Mouse (Mus musculus) C2C12 (cell line): ENCODE results near the gene AA467197. TPM values are rescaled to one million over a fixed set of nuclear protein-coding genes. Genes with fewer than 3 reads are reported as not detected.

Experiments
- H3K27me3 ChIP-seq: one replicate; pipeline ENCODE4 v1.6.1; 2011; ENCODE audit not compliant: control insufficient read depth, insufficient read depth, insufficient read length
- H3K36me3 ChIP-seq: one replicate; pipeline ENCODE4 v1.6.1; 2011; ENCODE audit not compliant: control insufficient read depth, insufficient read depth
- H3K4me3 ChIP-seq: one replicate; pipeline ENCODE4 v1.5.1; 2011; ENCODE audit warnings: mild to moderate bottlenecking, control low read depth; ENCODE audit not compliant: poor library complexity, insufficient read depth, severe bottlenecking
- H3K79me2 ChIP-seq: one replicate; pipeline ENCODE4 v1.6.1; 2011; ENCODE audit not compliant: control insufficient read depth, insufficient read depth
- H3K79me3 ChIP-seq: one replicate; pipeline ENCODE4 v1.6.1; 2011; ENCODE audit warnings: low read depth, control low read depth
- H3ac ChIP-seq: one replicate; pipeline ENCODE3; 2011; ENCODE audit warnings: low read depth; ENCODE audit not compliant: control insufficient read depth, insufficient read length
- CEBPB ChIP-seq: IDR thresholded peaks from one replicate; pipeline ENCODE4 v1.6.1; 2011; ENCODE audit warnings: low read depth, mild to moderate bottlenecking, control low read depth, moderate library complexity
- CTCF ChIP-seq: IDR thresholded peaks from one replicate; pipeline ENCODE4 v1.5.1; 2011; ENCODE audit not compliant: control insufficient read depth, insufficient read depth, insufficient read length
- FOSL1 ChIP-seq: IDR thresholded peaks from one replicate; pipeline ENCODE4 v1.8.0; 2011; ENCODE audit warnings: mild to moderate bottlenecking, low read length; ENCODE audit not compliant: poor library complexity, insufficient read depth, severe bottlenecking
- MAX ChIP-seq: IDR thresholded peaks from one replicate; pipeline ENCODE4 v1.6.1; 2011; ENCODE audit warnings: mild to moderate bottlenecking, control low read depth
- MYOD1 ChIP-seq: IDR thresholded peaks from one replicate; pipeline ENCODE4 v1.6.1; 2011; ENCODE audit warnings: low read depth; ENCODE audit not compliant: control insufficient read depth, insufficient read length
- MYOG ChIP-seq: IDR thresholded peaks from one replicate; pipeline ENCODE4 v1.6.1; 2011; ENCODE audit not compliant: control insufficient read depth, insufficient read length; ENCODE audit errors: extremely low read depth
- USF1 ChIP-seq: IDR thresholded peaks from one replicate; pipeline ENCODE4 v1.6.1; 2011; ENCODE audit warnings: low read depth, mild to moderate bottlenecking, control low read depth, moderate library complexity
- long read RNA-seq, 2 experiments: library from polyadenylated mRNA; unstranded; transcript quantifications; one replicate each; pipeline ENCODE4 v2.0.0; 2019 to 2020
- polyA plus RNA-seq: library from polyadenylated mRNA; unstranded; fragments of >200 nt; fragmentation: generic; extraction: Trizol; gene quantifications from one replicate; pipeline ENCODE4 v1.2.1, GENCODE M21; 2012; ENCODE audit warnings: missing spikeins

The AA467197 gene
- 0.32 TPM for polyA plus RNA-seq
- long read RNA-seq, experiment 1, partial matches to known transcripts: 0 of 1 reads
- long read RNA-seq, experiment 1, other reads (novel, unspliced or antisense): 0 of 1 reads
- long read RNA-seq, experiment 2: 0 reads

GRCm38 (mm10) chr2:122636686-122637085, at the start of gene AA467197:
Gene AA467197, plus strand, starts transcription at chr2:122636986.
- TF ChIP-seq MAX: no peak
- no peak for TF ChIP-seq USF1
- no peak for TF ChIP-seq CTCF
- no peak for TF ChIP-seq FOSL1
- TF ChIP-seq CEBPB: no peak
- TF ChIP-seq MYOD1: no peak
- no peak for TF ChIP-seq MYOG
- Histone ChIP-seq H3K36me3 (peaks cover 23% of the 10 kb centered on the region), H3K27me3 (no peaks in the 10 kb centered on the region), H3K4me3 (no peak within 1 kb of the TSS), H3K79me2 (peaks cover 10% of the 10 kb centered on the region), H3ac (no peak within 1 kb of the TSS), H3K79me3 (peaks cover 9% of the 10 kb centered on the region)

- H3K36me3 ChIP-seq: no peaks in the 10 kb centered on the region
- no peak overlapping the region for H3ac ChIP-seq
- no peaks in the 10 kb centered on the region for H3K27me3 ChIP-seq
- no peak for TF ChIP-seq CTCF
- no peak for TF ChIP-seq CEBPB
- TF ChIP-seq USF1: no peak
- TF ChIP-seq MAX: no peak
- no peak for TF ChIP-seq MYOG
- TF ChIP-seq FOSL1: no peak
- no peak for TF ChIP-seq MYOD1
- H3K79me2 ChIP-seq: no peaks in the 10 kb centered on the region
- H3K4me3 ChIP-seq: no peak overlapping the region
- no peaks in the 10 kb centered on the region for H3K79me3 ChIP-seq
Observed at GRCm38 (mm10) chr2:122587861-122588519, 48.8 kb upstream of the AA467197 start.

- no peak overlapping the region for H3K4me3 ChIP-seq
- H3K27me3 ChIP-seq: no peaks in the 10 kb centered on the region
- no peaks in the 10 kb centered on the region for H3K79me3 ChIP-seq
- no peak overlapping the region for H3ac ChIP-seq
- H3K36me3 ChIP-seq: no peaks in the 10 kb centered on the region
- TF ChIP-seq MYOG (no peak), MYOD1 (no peak), FOSL1 (no peak), MAX (no peak), CEBPB (no peak), CTCF (no peak), USF1 (no peak)
- H3K79me2 ChIP-seq: no peaks in the 10 kb centered on the region
Observed at GRCm38 (mm10) chr2:122590351-122590750, 46.4 kb upstream of the AA467197 start.

GRCm38 (mm10) chr2:122591213-122591612, 45.6 kb upstream of the AA467197 start:
- H3K4me3 ChIP-seq: no peak overlapping the region
- no peak for TF ChIP-seq USF1
- TF ChIP-seq MAX: no peak
- TF ChIP-seq CTCF: no peak
- no peak for TF ChIP-seq CEBPB
- no peak for TF ChIP-seq MYOG
- no peak for TF ChIP-seq FOSL1
- no peak for TF ChIP-seq MYOD1
- no peaks in the 10 kb centered on the region for H3K79me3 ChIP-seq
- no peaks in the 10 kb centered on the region for H3K79me2 ChIP-seq
- H3K27me3 ChIP-seq: no peaks in the 10 kb centered on the region
- no peak overlapping the region for H3ac ChIP-seq
- H3K36me3 ChIP-seq: no peaks in the 10 kb centered on the region

- peaks cover 14% of the 10 kb centered on the region for H3K36me3 ChIP-seq
- no peaks in the 10 kb centered on the region for H3K79me2 ChIP-seq
- TF ChIP-seq USF1 (no peak), FOSL1 (no peak), CEBPB (no peak), MAX (no peak), CTCF (no peak), MYOG (no peak), MYOD1 (no peak)
- H3ac ChIP-seq: no peak overlapping the region
- H3K4me3 ChIP-seq: no peak overlapping the region
- H3K79me3 ChIP-seq: no peaks in the 10 kb centered on the region
- H3K27me3 ChIP-seq: no peaks in the 10 kb centered on the region
Observed at GRCm38 (mm10) chr2:122595461-122595860, 41.3 kb upstream of the AA467197 start.
